Mouse (Mus musculus): ENCODE results near the gene Nlrc4. TPM values are rescaled to one million over a fixed set of nuclear protein-coding genes. Genes with fewer than 3 reads are reported as not detected.
A peak's percentile ranks its signal among the peaks of the same experiment; 100 is the strongest.

The Nlrc4 gene
- total and polyA plus RNA-seq, 3 experiments: 1.9 to 6.0 (median 3.3) TPM

DNA sequence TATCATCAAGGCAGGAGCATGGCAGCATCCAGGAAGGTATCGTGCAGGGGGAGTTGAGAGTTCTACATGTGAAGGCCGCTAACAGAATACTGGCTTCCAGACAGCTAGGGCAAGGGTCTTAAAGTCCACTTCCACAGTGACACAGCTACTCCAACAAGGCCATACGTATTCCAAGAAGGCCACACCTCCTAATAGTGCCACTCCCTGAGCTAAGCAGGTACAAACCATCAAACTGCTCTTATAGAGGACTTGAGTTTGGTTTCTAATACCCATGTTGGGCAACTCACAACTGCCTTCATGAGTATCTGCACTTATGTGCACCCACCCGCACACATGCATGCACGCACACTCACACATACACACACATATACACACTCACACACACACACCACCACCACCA lies 2.1 kb downstream of the Nlrc4 start:
- Histone ChIP-seq H3K27ac (ENCODE audit: insufficient read depth, low read depth) (no peak overlapping the region), H3K9me3 (replicated peaks; ENCODE audit: low read length) (peaks cover 2% of the 10 kb centered on the region), H3K36me3 (replicated peaks in 1 of 2; ENCODE audit: control insufficient read depth in 1 of 2, insufficient read depth in 1 of 2, low read length in 1 of 2) (peaks cover 0 to 24% of the 10 kb centered on the region in 2 experiments), H3K4me2 (ENCODE audit: insufficient read depth, low read depth, poor library complexity, severe bottlenecking) (no peak overlapping the region), H3K4me3 (replicated peaks in 1 of 3; ENCODE audit: low read depth in 2 of 3, low read length in 2 of 3, poor library complexity in 1 of 3) (no peak overlapping the region), H3K27me3 (replicated peaks) (no peaks in the 10 kb centered on the region), H3K79me2 (replicated peaks; ENCODE audit: control insufficient read depth, extremely low read depth, insufficient read depth, poor library complexity, severe bottlenecking) (no peaks in the 10 kb centered on the region), H3K9ac (ENCODE audit: insufficient read depth, low read depth) (no peak overlapping the region), H3K4me1 (ENCODE audit: control insufficient read depth in 1 of 2, insufficient read depth in 2 of 2) (peaks cover 2 to 25% of the 10 kb centered on the region in 2 experiments; a peak in 3 of 4 replicates)
- no peak for TF ChIP-seq JUN (IDR thresholded peaks at IDR 0.05; ENCODE audit: insufficient read depth, low read depth, low read length)
- TF ChIP-seq MXI1 (IDR thresholded peaks at IDR 0.05; ENCODE audit: low read depth, low read length): no peak
- TF ChIP-seq USF1 (IDR thresholded peaks at IDR 0.05; ENCODE audit: low read depth, low read length): no peak
- TF ChIP-seq E2F4 (IDR thresholded peaks at IDR 0.05; ENCODE audit: insufficient replicate concordance, low read depth, low read length): no peak
- no peak for DNase-seq (ENCODE audit: extremely low read depth)
- dilution Hi-C loops (cut with MboI; ENCODE audit: extremely low pct_ligation_motif_present, extremely low pct_unique_long_range_greater_than_20kb, low sequenced_read_pairs): no loop called here
- in situ Hi-C loops (cut with MboI; ENCODE audit: low pct_ligation_motif_present, low pct_unique_long_range_greater_than_20kb, low sequenced_read_pairs): no loop called here

GRCm38 (mm10) chr17:74455426-74455825 lies 3.5 kb downstream of the Nlrc4 start:
- Histone ChIP-seq H3K4me3 (replicated peaks in 1 of 3; ENCODE audit: low read depth in 2 of 3, low read length in 2 of 3, poor library complexity in 1 of 3) (no peak overlapping the region), H3K27ac (ENCODE audit: insufficient read depth, low read depth) (no peak overlapping the region), H3K9ac (ENCODE audit: insufficient read depth, low read depth) (no peak overlapping the region), H3K9me3 (replicated peaks; ENCODE audit: low read length) (peaks cover 2% of the 10 kb centered on the region), H3K79me2 (replicated peaks; ENCODE audit: control insufficient read depth, extremely low read depth, insufficient read depth, poor library complexity, severe bottlenecking) (no peaks in the 10 kb centered on the region), H3K4me1 (ENCODE audit: control insufficient read depth in 1 of 2, insufficient read depth in 2 of 2) (peaks cover 2 to 25% of the 10 kb centered on the region in 2 experiments; a peak in 3 of 4 replicates), H3K4me2 (ENCODE audit: insufficient read depth, low read depth, poor library complexity, severe bottlenecking) (no peak overlapping the region), H3K36me3 (replicated peaks in 1 of 2; ENCODE audit: control insufficient read depth in 1 of 2, insufficient read depth in 1 of 2, low read length in 1 of 2) (peaks cover 0 to 34% of the 10 kb centered on the region in 2 experiments), H3K27me3 (replicated peaks) (no peaks in the 10 kb centered on the region)
- in situ Hi-C loops (cut with MboI; ENCODE audit: low pct_ligation_motif_present, low pct_unique_long_range_greater_than_20kb, low sequenced_read_pairs): no loop called here
- TF ChIP-seq MAFK (IDR thresholded peaks at IDR 0.05; ENCODE audit: insufficient replicate concordance, low read length): no peak
- no peak for TF ChIP-seq JUN (IDR thresholded peaks at IDR 0.05; ENCODE audit: insufficient read depth, low read depth, low read length)
- TF ChIP-seq MAX (IDR thresholded peaks at IDR 0.05; ENCODE audit: low read length): no peak
- TF ChIP-seq USF1 (IDR thresholded peaks at IDR 0.05; ENCODE audit: low read depth, low read length): no peak
- TF ChIP-seq MYC (IDR thresholded peaks at IDR 0.05; ENCODE audit: low read depth, low read length): no peak
- no peak for TF ChIP-seq MAZ (IDR thresholded peaks at IDR 0.05; ENCODE audit: low read depth, low read length)
- TF ChIP-seq NELFE (IDR thresholded peaks at IDR 0.05; ENCODE audit: low read depth, low read length): no peak
- TF ChIP-seq USF2 (conservative IDR thresholded peaks at IDR 0.05; ENCODE audit: low read depth, low read length): no peak
- TF ChIP-seq CHD2 (IDR thresholded peaks at IDR 0.05; ENCODE audit: low read length): no peak
- no peak for TF ChIP-seq CHD1 (IDR thresholded peaks at IDR 0.05; ENCODE audit: low read depth, low read length)
- no peak for TF ChIP-seq ZMIZ1 (IDR thresholded peaks at IDR 0.05; ENCODE audit: low read depth, low read length)
- dilution Hi-C loops (cut with MboI; ENCODE audit: extremely low pct_ligation_motif_present, extremely low pct_unique_long_range_greater_than_20kb, low sequenced_read_pairs): no loop called here
- DNase-seq (ENCODE audit: extremely low read depth): no peak

GRCm38 (mm10) chr17:74454660-74455059 lies 4.3 kb downstream of the Nlrc4 start:
- DNase-seq (ENCODE audit: extremely low read depth): no peak
- no peak overlapping the region for H3K4me3 ChIP-seq (replicated peaks in 1 of 3; ENCODE audit: low read depth in 2 of 3, low read length in 2 of 3, poor library complexity in 1 of 3)
- TF ChIP-seq ETS1 (conservative IDR thresholded peaks at IDR 0.05; ENCODE audit: low read depth, low read length): no peak
- TF ChIP-seq NRF1 (IDR thresholded peaks at IDR 0.05; ENCODE audit: low read depth, low read length): no peak
- TF ChIP-seq EP300 (IDR thresholded peaks at IDR 0.05; ENCODE audit: low read length): peak; percentile 56; the same call in 1 of the 2 replicates
- peak; percentile 93 for TF ChIP-seq ZNF384 (IDR thresholded peaks at IDR 0.05; ENCODE audit: low read depth, low read length)
- no peak for TF ChIP-seq ELF1 (IDR thresholded peaks at IDR 0.05; ENCODE audit: low read depth, low read length)
- no peak for TF ChIP-seq CTCF (conservative IDR thresholded peaks at IDR 0.05 in 1 of 2, IDR thresholded peaks at IDR 0.05 in 1 of 2; ENCODE audit: low read depth in 2 of 2, low read length in 2 of 2)
- peaks cover 2% of the 10 kb centered on the region for H3K9me3 ChIP-seq (replicated peaks; ENCODE audit: low read length)
- dilution Hi-C loops (cut with MboI; ENCODE audit: extremely low pct_ligation_motif_present, extremely low pct_unique_long_range_greater_than_20kb, low sequenced_read_pairs) (no loop called here), in situ Hi-C loops (cut with MboI; ENCODE audit: low pct_ligation_motif_present, low pct_unique_long_range_greater_than_20kb, low sequenced_read_pairs) (no loop called here)
- H3K4me1 ChIP-seq (ENCODE audit: control insufficient read depth in 1 of 2, insufficient read depth in 2 of 2): peaks cover 2 to 25% of the 10 kb centered on the region in 2 experiments; a peak in 3 of 4 replicates
- H3K9ac ChIP-seq (ENCODE audit: insufficient read depth, low read depth): no peak overlapping the region
- H3K36me3 ChIP-seq (replicated peaks in 1 of 2; ENCODE audit: control insufficient read depth in 1 of 2, insufficient read depth in 1 of 2, low read length in 1 of 2): peaks cover 0 to 41% of the 10 kb centered on the region in 2 experiments
- H3K27me3 ChIP-seq (replicated peaks): no peaks in the 10 kb centered on the region
- no peak overlapping the region for H3K4me2 ChIP-seq (ENCODE audit: insufficient read depth, low read depth, poor library complexity, severe bottlenecking)
- no peak overlapping the region for H3K27ac ChIP-seq (ENCODE audit: insufficient read depth, low read depth)
- no peaks in the 10 kb centered on the region for H3K79me2 ChIP-seq (replicated peaks; ENCODE audit: control insufficient read depth, extremely low read depth, insufficient read depth, poor library complexity, severe bottlenecking)
